Mouse (Mus musculus) olfactory bulb, adult 2 months (tissue): ENCODE measurements at regions not wholly inside any gene's neighbourhood (a gene's known extent, or its start where the extent isn't known, plus 50 kb on each side); places are given as distances from the start of the nearest gene placed in this dataset.

Source experiments
- CTCF ChIP-seq: fragments of 200-500 bp; IDR thresholded peaks from 2 replicates; pipeline ENCODE4 v1.5.1; 2012; ENCODE audit warnings: low read depth, mild to moderate bottlenecking, low read length, moderate library complexity; ENCODE audit not compliant: insufficient read depth
- POLR2A ChIP-seq: fragments of 200-500 bp; IDR thresholded peaks from 2 replicates; pipeline ENCODE4 v1.6.1; 2012; ENCODE audit warnings: mild to moderate bottlenecking, low read depth, low read length, moderate library complexity; ENCODE audit not compliant: insufficient read depth

DNA sequence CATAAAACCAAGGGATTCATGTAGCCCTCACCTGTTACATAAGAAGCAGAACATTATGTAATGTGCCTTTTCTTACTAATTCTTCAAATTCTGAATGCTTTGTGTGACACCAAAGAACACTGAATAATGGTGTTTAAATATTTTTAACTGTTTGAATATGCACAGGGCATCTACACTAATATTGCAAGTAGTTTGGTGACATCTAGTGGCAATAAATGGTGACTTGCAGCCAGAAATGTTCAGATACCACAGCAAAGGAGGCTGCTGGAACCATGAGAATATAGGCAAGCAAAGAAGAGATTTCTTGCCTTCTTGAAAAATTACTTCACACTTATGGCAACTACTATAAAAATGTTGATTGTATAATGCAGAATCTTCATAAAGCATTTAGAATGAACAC, 159.6 kb upstream of the G2e3 start:
- TF ChIP-seq CTCF, result no peak
- TF ChIP-seq POLR2A, result no peak
